ENCODE assay signal across 24 mouse cellular contexts in genomic region chr9:67354356-67354755, GRCm38 (mm10).
DNase-seq lines count a peak whose midpoint lies in the region; ATAC-seq lines count a peak whose summit lies in the region.
"Had no signal": no experiment of that assay in that cellular context is flagged by ENCODE, and none has a peak within 500 bp of the region (broad histone marks: within the 10 kb centered on the region; RNA-seq: fewer than 3 reads in every experiment).

No protein-coding gene starts in this region.

- H3K27me3 ChIP-seq in midbrain, embryonic 16.5 days (ENCODE audit: control insufficient read depth, insufficient read depth, low read depth, low read length): no peaks in the 10 kb centered on the region
- no peaks in the 10 kb centered on the region for H3K27me3 ChIP-seq in forebrain, embryonic 16.5 days (replicated peaks; ENCODE audit: control insufficient read depth, insufficient read depth, low read length)
- H3K27me3 ChIP-seq: forebrain, embryonic 13.5 days; heart, embryonic 13.5 days; hindbrain, embryonic 12.5 days; hindbrain, embryonic 15.5 days had no signal

- H3K4me1 ChIP-seq in midbrain, embryonic 16.5 days (ENCODE audit: control insufficient read depth, insufficient read depth, low read length): no peaks in the 10 kb centered on the region
- H3K4me1 ChIP-seq in forebrain, embryonic 16.5 days (replicated peaks; ENCODE audit: control insufficient read depth, insufficient read depth, low read length): no peaks in the 10 kb centered on the region
- H3K4me1 ChIP-seq: forebrain, embryonic 10.5 days; forebrain, embryonic 13.5 days; heart, embryonic 10.5 days; heart, embryonic 13.5 days; hindbrain, embryonic 12.5 days; hindbrain, embryonic 15.5 days had no signal

- H3K27ac ChIP-seq in midbrain, embryonic 16.5 days (ENCODE audit: low read length): no peak overlapping the region
- no peak overlapping the region for H3K27ac ChIP-seq in forebrain, embryonic 16.5 days (ENCODE audit: low read length)
- H3K27ac ChIP-seq: forebrain, embryonic 10.5 days; forebrain, embryonic 13.5 days; heart, adult 2 months; heart, embryonic 10.5 days; heart, embryonic 13.5 days; hindbrain, embryonic 12.5 days; hindbrain, embryonic 15.5 days had no signal

- no peak overlapping the region for H3K4me3 ChIP-seq in midbrain, embryonic 16.5 days (ENCODE audit: low read depth, low read length)
- no peak overlapping the region for H3K4me3 ChIP-seq in forebrain, embryonic 16.5 days (replicated peaks; ENCODE audit: low read length)
- H3K4me3 ChIP-seq: forebrain, embryonic 10.5 days; forebrain, embryonic 13.5 days; heart, adult 2 months; heart, embryonic 10.5 days; heart, embryonic 13.5 days; hindbrain, embryonic 12.5 days; hindbrain, embryonic 15.5 days had no signal

- peak; percentile 45 for DNase-seq in heart, adult 11 months
- no peak for DNase-seq in heart, postnatal 4 days
- DNase-seq in right cerebral cortex, adult 18-20 months: peak; percentile 18
- no peak for DNase-seq in right cerebral cortex, postnatal 10 days (ENCODE audit: low spot score in 2 of 2)
- DNase-seq in layer of hippocampus, adult 8-10 months (ENCODE audit: low spot score in 2 of 2): peak; percentile 25 to 28
- DNase-seq in layer of hippocampus, postnatal 36 days: peak; percentile 16 to 36
- DNase-seq: adrenal gland, adult 2 months; adrenal gland, postnatal 14 days; cerebellum, adult 11-12 months; cerebellum, adult 9-10 months; cerebellum, postnatal 14 days; forebrain, postnatal 0 days; gastrocnemius, postnatal 25 days; heart, adult 2 months; heart, postnatal 14 days had no signal

- WGBS in midbrain, embryonic 16.5 days: 92% methylated on average over 14 of the region's 14 CpGs
- WGBS in forebrain, embryonic 16.5 days: 89% methylated on average over 14 of the region's 14 CpGs

- H3K9ac ChIP-seq in midbrain, embryonic 16.5 days (ENCODE audit: low read depth, low read length): no peak overlapping the region
- H3K9ac ChIP-seq in forebrain, embryonic 16.5 days (replicated peaks; ENCODE audit: low read depth, low read length): no peak overlapping the region
- H3K9ac ChIP-seq: forebrain, embryonic 13.5 days; forebrain, postnatal 0 days; heart, embryonic 13.5 days; hindbrain, embryonic 12.5 days; hindbrain, embryonic 15.5 days had no signal

- no peak overlapping the region for H3K4me2 ChIP-seq in midbrain, embryonic 16.5 days (ENCODE audit: low read length)
- H3K4me2 ChIP-seq in forebrain, embryonic 16.5 days (ENCODE audit: low read length): no peak overlapping the region
- H3K4me2 ChIP-seq: forebrain, embryonic 13.5 days; heart, embryonic 13.5 days; hindbrain, embryonic 12.5 days; hindbrain, embryonic 15.5 days had no signal

- no peak for ATAC-seq in midbrain, embryonic 16.5 days
- ATAC-seq in forebrain, embryonic 16.5 days: no peak
- ATAC-seq: CD4-positive, CD25-positive, alpha-beta regulatory T cell, adult 4 months; forebrain, embryonic 13.5 days; forebrain, postnatal 0 days had no signal

- H3K36me3 ChIP-seq in midbrain, embryonic 16.5 days (ENCODE audit: control insufficient read depth, insufficient read depth, low read length): peaks cover 2% of the 10 kb centered on the region; the same call in 1 of the 2 replicates
- H3K36me3 ChIP-seq in forebrain, embryonic 16.5 days (ENCODE audit: control insufficient read depth, insufficient read depth): no peaks in the 10 kb centered on the region
- H3K36me3 ChIP-seq: hindbrain, embryonic 12.5 days; hindbrain, embryonic 15.5 days had no signal

- 0 out of 2 replicates have a peak, but pooled peaks cover 3% of the 10 kb centered on the region for H3K9me3 ChIP-seq in midbrain, embryonic 16.5 days (replicated peaks; ENCODE audit: control insufficient read depth, low read length, poor library complexity, severe bottlenecking)
- no peaks in the 10 kb centered on the region for H3K9me3 ChIP-seq in forebrain, embryonic 16.5 days (ENCODE audit: control insufficient read depth, low read length)
- H3K9me3 ChIP-seq: forebrain, embryonic 10.5 days; forebrain, embryonic 13.5 days; heart, embryonic 10.5 days; hindbrain, embryonic 12.5 days; hindbrain, embryonic 15.5 days had no signal

Comparison
In these comparisons a context has a peak if more than half of its experiments do, and no peak if none do; other contexts are left out.
1. DNase-seq: peak in heart, adult 11 months (single experiment), right cerebral cortex, adult 18-20 months (single experiment), layer of hippocampus, adult 8-10 months (2 of 2) and layer of hippocampus, postnatal 36 days (2 of 2); none in heart, postnatal 4 days (single experiment) and right cerebral cortex, postnatal 10 days (0 of 2).